Mouse (Mus musculus) inflammation-experienced regulatory T-cells (primary cell): Measurements from ENCODE around the gene Cabin1. TPM values are rescaled to one million over a fixed set of nuclear protein-coding genes. Genes with fewer than 3 reads are reported as not detected.

Experiments used
- polyA plus RNA-seq, 2 experiments: library from polyadenylated mRNA; unstranded; fragments of 100-300 nt; shearing (Covaris generic); gene quantifications; one replicate each; pipeline ENCODE4 v1.2.1; 2017

Cabin1 gene
- 10 to 100 TPM; 47.2 to 65.3 TPM for polyA plus RNA-seq

GRCm38 (mm10) chr10:75763682-75764518 is at the start of gene Cabin1:
TSS of gene Cabin1 (minus strand) at chr10:75764341.

GRCm38 (mm10) chr10:75798176-75798696 is 34.1 kb upstream of the Cabin1 start, which contains the start of gene Gstt1:
TSS of gene Gstt1 (minus strand) at chr10:75798584.

GRCm38 (mm10) chr10:75780769-75781578 is 16.8 kb upstream of the Cabin1 start, which contains the start of the genes Gm20441 and Gstt3:
TSS of gene Gm20441 (minus strand) at chr10:75780954.
TSS of gene Gstt3 (minus strand) at chr10:75781414.

GRCm38 (mm10) chr10:75772795-75773664 is 8.9 kb upstream of the Cabin1 start, which contains the start of gene Ddt:
TSS of gene Ddt (minus strand) at chr10:75773414.

GRCm38 (mm10) chr10:75643741-75644343 is 120.3 kb downstream of the Cabin1 start, which contains the start of gene Susd2:
TSS of gene Susd2 (minus strand) at chr10:75644008.

Other genes starting within 250 kb of the Cabin1 start
- gene Snrpd3, start 246.8 kb downstream of the Cabin1 start, polyA plus RNA-seq: 100 to 1,000 TPM; 165 to 237 TPM
- gene Gucd1, start 246.4 kb downstream of the Cabin1 start, polyA plus RNA-seq: 10 to 100 TPM; 29.1 to 45.2 TPM
- 1 to 10 TPM in 1 of 2 experiments, under 1 TPM in 1; 0.80 to 9.4 TPM for gene Lrrc75b, start 204.0 kb downstream of the Cabin1 start, polyA plus RNA-seq
- gene Ggt1, start 202.7 kb downstream of the Cabin1 start, polyA plus RNA-seq: 10 to 100 TPM in 1 of 2 experiments, 1 to 10 TPM in 1; 1.1 to 17.4 TPM
- gene Ggt5, start 175.0 kb downstream of the Cabin1 start, polyA plus RNA-seq: 10 to 100 TPM in 1 of 2 experiments, under 1 TPM in 1; 0.37 to 14.6 TPM
- 10 to 100 TPM; 30.9 to 31.3 TPM for gene Susd2, start 120.3 kb downstream of the Cabin1 start, polyA plus RNA-seq
- 10 to 100 TPM; 42.9 to 61.3 TPM for gene Ddt, start 9.1 kb upstream of the Cabin1 start, polyA plus RNA-seq
- gene Gm20441, start 16.6 kb upstream of the Cabin1 start, polyA plus RNA-seq: not detected
- 10 to 100 TPM; 10.3 to 11.1 TPM for gene Gstt3, start 17.1 kb upstream of the Cabin1 start, polyA plus RNA-seq
- 1 to 10 TPM in 1 of 2 experiments, under 1 TPM in 1; 0.55 to 1.1 TPM for gene Gstt1, start 34.2 kb upstream of the Cabin1 start, polyA plus RNA-seq
- not detected for gene Gstt4, start 58.2 kb upstream of the Cabin1 start, polyA plus RNA-seq
- gene Gstt2, start 73.1 kb upstream of the Cabin1 start, polyA plus RNA-seq: 10 to 100 TPM; 43.6 to 48.6 TPM
- gene Mif, start 95.9 kb upstream of the Cabin1 start, polyA plus RNA-seq: 100 to 1,000 TPM; 429 to 460 TPM
- 1 to 10 TPM; 2.4 to 5.9 TPM for gene Derl3, start 129.1 kb upstream of the Cabin1 start, polyA plus RNA-seq
- gene Smarcb1, start 157.3 kb upstream of the Cabin1 start, polyA plus RNA-seq: 10 to 100 TPM; 89.6 to 97.4 TPM
- 100 to 1,000 TPM in 1 of 2 experiments, 10 to 100 TPM in 1; 47.4 to 109 TPM for gene Chchd10, start 168.8 kb upstream of the Cabin1 start, polyA plus RNA-seq
- gene Mmp11, start 172.2 kb upstream of the Cabin1 start, polyA plus RNA-seq: 10 to 100 TPM in 1 of 2 experiments, 1 to 10 TPM in 1; 6.4 to 10.9 TPM
- under 1 TPM in 1 of 2 experiments, not detected in 1; 0.40 TPM for gene Gm867, start 176.3 kb upstream of the Cabin1 start, polyA plus RNA-seq
- 1 to 10 TPM in 1 of 2 experiments, under 1 TPM in 1; 0.87 to 2.4 TPM for gene Vpreb3, start 178.7 kb upstream of the Cabin1 start, polyA plus RNA-seq
- gene Gm5134, start 190.2 kb upstream of the Cabin1 start, polyA plus RNA-seq: 1 to 10 TPM in 1 of 2 experiments, under 1 TPM in 1; 0.96 to 1.3 TPM